Mouse (Mus musculus) C2C12 (cell line): ENCODE results near the gene Hoxd8.

Experiments
- CEBPB ChIP-seq: IDR thresholded peaks from one replicate; pipeline ENCODE4 v1.6.1; 2011; ENCODE audit warnings: low read depth, mild to moderate bottlenecking, control low read depth, moderate library complexity
- CTCF ChIP-seq: IDR thresholded peaks from one replicate; pipeline ENCODE4 v1.5.1; 2011; ENCODE audit not compliant: control insufficient read depth, insufficient read depth, insufficient read length
- FOSL1 ChIP-seq: IDR thresholded peaks from one replicate; pipeline ENCODE4 v1.8.0; 2011; ENCODE audit warnings: mild to moderate bottlenecking, low read length; ENCODE audit not compliant: poor library complexity, insufficient read depth, severe bottlenecking
- MAX ChIP-seq: IDR thresholded peaks from one replicate; pipeline ENCODE4 v1.6.1; 2011; ENCODE audit warnings: mild to moderate bottlenecking, control low read depth
- MYOD1 ChIP-seq: IDR thresholded peaks from one replicate; pipeline ENCODE4 v1.6.1; 2011; ENCODE audit warnings: low read depth; ENCODE audit not compliant: control insufficient read depth, insufficient read length

DNA sequence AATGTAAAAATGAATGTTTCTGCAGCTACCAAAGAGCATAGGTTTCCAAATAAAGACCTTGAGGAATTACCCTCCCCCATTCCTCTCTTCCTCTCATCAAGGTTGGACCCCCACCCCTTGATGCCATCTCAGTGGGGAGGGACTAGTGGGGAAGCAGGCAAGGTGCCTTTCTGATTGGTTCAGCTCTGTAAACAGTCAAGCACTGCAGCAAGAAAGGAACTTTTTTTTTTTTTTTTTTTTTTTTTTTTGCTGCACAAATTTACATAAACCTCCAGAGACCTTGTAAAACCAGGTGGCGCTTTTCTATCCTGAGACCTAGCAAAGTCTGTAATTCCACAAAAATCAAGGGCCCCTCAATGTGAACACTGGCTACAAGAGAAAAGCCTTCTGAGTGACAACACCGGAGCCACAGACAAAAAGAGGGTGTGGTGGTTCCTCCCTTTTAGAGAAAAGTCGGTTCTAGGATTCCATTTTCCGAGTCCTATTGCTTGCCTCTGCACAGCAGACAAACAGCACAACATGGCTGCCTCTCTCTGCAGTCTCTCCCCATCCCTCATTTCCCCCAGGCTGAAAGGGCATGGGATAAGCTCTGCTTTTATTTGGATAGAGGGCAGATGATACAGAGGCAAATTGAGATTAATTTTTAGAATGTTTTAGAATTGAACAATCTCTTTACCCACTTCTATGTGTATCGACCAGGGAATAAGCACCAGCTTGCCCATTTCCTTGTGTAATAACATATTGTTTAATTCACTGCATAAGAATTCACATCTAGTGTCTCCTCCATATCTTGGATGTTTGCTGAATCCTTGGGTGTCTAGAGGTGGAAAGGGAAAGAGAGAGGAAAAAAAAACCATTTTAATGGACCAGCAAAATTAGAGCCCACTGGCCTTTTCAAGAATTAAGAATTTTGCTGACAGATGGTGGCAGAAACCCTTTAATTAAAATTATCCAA lies 5.3 kb downstream of the Hoxd8 start:
- TF ChIP-seq CTCF (no peak), MAX (no peak), CEBPB (no peak), FOSL1 (no peak), MYOD1 (no peak)
